Mouse (Mus musculus): ENCODE results near the gene Foxr2.

DNA sequence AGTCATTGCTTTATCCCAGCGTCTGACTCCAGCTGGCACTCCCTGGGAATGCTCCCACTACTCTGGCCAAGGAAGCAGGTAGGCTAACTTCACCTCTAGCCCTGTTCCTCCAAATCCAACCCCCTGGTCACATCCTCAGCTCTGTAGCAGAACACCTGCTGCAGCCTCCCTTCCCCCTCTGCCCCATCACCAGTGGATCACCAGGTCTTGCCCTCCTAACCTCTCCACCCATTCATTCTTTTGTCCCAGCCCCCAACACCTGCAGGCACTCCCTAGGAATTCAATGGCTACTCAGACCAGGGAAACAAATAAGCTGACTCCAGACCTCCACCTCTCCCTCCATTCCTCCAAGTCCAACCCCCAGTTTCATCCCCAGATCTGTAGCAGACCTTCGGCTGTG lies 427 bp downstream of the Foxr2 start:
- TF ChIP-seq TAL1 (IDR thresholded peaks at IDR 0.05; ENCODE audit: low read length) (no peak), GATA1 (IDR thresholded peaks at IDR 0.05; ENCODE audit: low read length) (no peak)
